Mouse (Mus musculus) forebrain, embryonic 14.5 days (tissue): ENCODE results near the gene Thap2. TPM values are rescaled to one million over a fixed set of nuclear protein-coding genes. Genes with fewer than 3 reads are reported as not detected.

Experiments used
- ATAC-seq: fragments of 200-750 bp; cut with Nextera tagmentation; 2 replicates; pipeline ENCODE4 v1.8.0; 2017; ENCODE audit warnings: mild to moderate bottlenecking, moderate library complexity
- DNase-seq: peaks from one replicate; pipeline ENCODE4 v3.0.0-alpha.2; 2015; ENCODE audit warnings: low spot score
- H3K27ac ChIP-seq: fragments of 300-500 bp; sonication (generic); 2 replicates; pipeline ENCODE4 v1.5.1; 2014; ENCODE audit warnings: low read depth, mild to moderate bottlenecking, control low read depth, low read length, moderate library complexity
- H3K27me3 ChIP-seq: fragments of 300-500 bp; sonication (generic); replicated peaks from 2 replicates; pipeline ENCODE4 v1.6.1; 2014; ENCODE audit warnings: low read length, control low read depth, mixed read lengths; ENCODE audit not compliant: control insufficient read depth, insufficient read depth
- H3K36me3 ChIP-seq: fragments of 300-500 bp; sonication (generic); 2 replicates; pipeline ENCODE4 v1.6.1; 2014; ENCODE audit warnings: low read length, control low read depth; ENCODE audit not compliant: control insufficient read depth, insufficient read depth
- H3K4me1 ChIP-seq: fragments of 300-500 bp; sonication (generic); 2 replicates; pipeline ENCODE4 v1.6.1; 2014; ENCODE audit warnings: antibody characterized with exemption, low read length, control low read depth; ENCODE audit not compliant: control insufficient read depth, insufficient read depth
- H3K4me2 ChIP-seq: fragments of 300-500 bp; sonication (generic); 2 replicates; pipeline ENCODE4 v1.6.1; 2014; ENCODE audit warnings: mild to moderate bottlenecking, control low read depth, low read length
- H3K4me3 ChIP-seq: fragments of 300-500 bp; sonication (generic); 2 replicates; pipeline ENCODE4 v1.5.1; 2014; ENCODE audit warnings: low read depth, low read length, control low read depth
- H3K9ac ChIP-seq: fragments of 300-500 bp; sonication (generic); 2 replicates; pipeline ENCODE4 v1.6.1; 2014; ENCODE audit warnings: mild to moderate bottlenecking, low read length, control low read depth, moderate library complexity
- H3K9me3 ChIP-seq: fragments of 300-500 bp; sonication (generic); replicated peaks from 2 replicates; pipeline ENCODE4 v1.6.1; 2016; ENCODE audit warnings: low read length, control low read depth, mixed read lengths; ENCODE audit not compliant: control insufficient read depth
- WGBS: fragments of 180-500 bp; shearing (Covaris S2); extraction: QIAGEN DNeasy Blood & Tissue Kit; methylation state at CpG from one replicate; pipeline ENCODE4 v1.1.7; 2014; 5-methylcytosine and 5-hydroxymethylcytosine counted together
- polyA plus RNA-seq: library from polyadenylated mRNA; unstranded; fragments of >200 nt; fragmentation: Nextera tagmentation; extraction: Ambion mirVana; gene quantifications from 2 replicates; pipeline ENCODE4 v1.2.1, GENCODE M21; 2014

The Thap2 gene
- polyA plus RNA-seq, 1 experiment from 2014 or later: 17.9 TPM

GRCm38 (mm10) chr10:115346444-115346843 is 37.8 kb downstream of the Thap2 start:
- Histone ChIP-seq H3K27ac (no peak overlapping the region), H3K9me3 (no peaks in the 10 kb centered on the region), H3K9ac (no peak overlapping the region), H3K4me2 (no peak overlapping the region), H3K27me3 (no peaks in the 10 kb centered on the region), H3K4me1 (no peaks in the 10 kb centered on the region), H3K4me3 (no peak overlapping the region), H3K36me3 (peaks cover 28% of the 10 kb centered on the region)
- DNase-seq: no peak
- no peak for ATAC-seq

- H3K4me3 ChIP-seq: no peak overlapping the region
- DNase-seq: no peak
- no peak for ATAC-seq
- no peak overlapping the region for H3K27ac ChIP-seq
- H3K9ac ChIP-seq: no peak overlapping the region
- 84% methylated on average over 4 of the region's 4 CpGs for WGBS
- H3K27me3 ChIP-seq: no peaks in the 10 kb centered on the region
- H3K36me3 ChIP-seq: peaks cover 46% of the 10 kb centered on the region
- H3K4me2 ChIP-seq: no peak overlapping the region
- H3K9me3 ChIP-seq: no peaks in the 10 kb centered on the region
- no peaks in the 10 kb centered on the region for H3K4me1 ChIP-seq
Measured at GRCm38 (mm10) chr10:115342771-115343425, 41.3 kb downstream of the Thap2 start.

- Histone ChIP-seq H3K4me2 (no peak overlapping the region), H3K4me3 (no peak overlapping the region), H3K36me3 (peaks cover 40% of the 10 kb centered on the region), H3K27me3 (no peaks in the 10 kb centered on the region), H3K27ac (no peak overlapping the region), H3K9me3 (no peaks in the 10 kb centered on the region), H3K4me1 (no peaks in the 10 kb centered on the region), H3K9ac (no peak overlapping the region)
- DNase-seq (no peak), ATAC-seq (no peak)
- WGBS: 95% methylated on average over 7 of the region's 7 CpGs
Measured at GRCm38 (mm10) chr10:115339820-115340328, 44.4 kb downstream of the Thap2 start.

- H3K27me3 ChIP-seq: no peaks in the 10 kb centered on the region
- no peaks in the 10 kb centered on the region for H3K4me1 ChIP-seq
- no peak overlapping the region for H3K4me2 ChIP-seq
- no peak for ATAC-seq
- H3K9me3 ChIP-seq: no peaks in the 10 kb centered on the region
- H3K27ac ChIP-seq: no peak overlapping the region
- no peak for DNase-seq
- no peak overlapping the region for H3K9ac ChIP-seq
- 92% methylated on average over 4 of the region's 4 CpGs for WGBS
- peaks cover 23% of the 10 kb centered on the region for H3K36me3 ChIP-seq
- H3K4me3 ChIP-seq: no peak overlapping the region
Measured at GRCm38 (mm10) chr10:115336901-115337300, 47.3 kb downstream of the Thap2 start.

GRCm38 (mm10) chr10:115333528-115333927 is 50.7 kb downstream of the Thap2 start:
- H3K9ac ChIP-seq: no peak overlapping the region
- no peak for ATAC-seq
- H3K4me3 ChIP-seq: no peak overlapping the region
- WGBS: 80% methylated on average over 9 of the region's 9 CpGs
- H3K27ac ChIP-seq: no peak overlapping the region
- H3K36me3 ChIP-seq: 0 out of 2 replicates have a peak, but pooled peaks cover under 1% of the 10 kb centered on the region
- no peaks in the 10 kb centered on the region for H3K27me3 ChIP-seq
- H3K4me1 ChIP-seq: no peaks in the 10 kb centered on the region
- H3K4me2 ChIP-seq: no peak overlapping the region
- DNase-seq: no peak
- H3K9me3 ChIP-seq: no peaks in the 10 kb centered on the region

- Histone ChIP-seq H3K9ac (no peak overlapping the region), H3K36me3 (no peaks in the 10 kb centered on the region), H3K4me3 (no peak overlapping the region), H3K9me3 (no peaks in the 10 kb centered on the region), H3K4me2 (no peak overlapping the region), H3K4me1 (no peaks in the 10 kb centered on the region), H3K27ac (no peak overlapping the region), H3K27me3 (no peaks in the 10 kb centered on the region)
- ATAC-seq: no peak
- DNase-seq: no peak
- 85% methylated on average over 4 of the region's 4 CpGs for WGBS
Measured at GRCm38 (mm10) chr10:115332997-115333396, 51.2 kb downstream of the Thap2 start.

GRCm38 (mm10) chr10:115332420-115332952 is 51.8 kb downstream of the Thap2 start:
- Histone ChIP-seq H3K27me3 (no peaks in the 10 kb centered on the region), H3K36me3 (no peaks in the 10 kb centered on the region), H3K4me3 (no peak overlapping the region), H3K9ac (no peak overlapping the region), H3K4me1 (no peaks in the 10 kb centered on the region), H3K9me3 (no peaks in the 10 kb centered on the region), H3K4me2 (no peak overlapping the region), H3K27ac (no peak overlapping the region)
- no peak for ATAC-seq
- WGBS: 90% methylated on average over 8 of the region's 8 CpGs
- DNase-seq: no peak

- no peaks in the 10 kb centered on the region for H3K4me1 ChIP-seq
- no peaks in the 10 kb centered on the region for H3K9me3 ChIP-seq
- ATAC-seq (no peak), DNase-seq (no peak)
- H3K4me2 ChIP-seq: no peak overlapping the region
- no peak overlapping the region for H3K27ac ChIP-seq
- no peak overlapping the region for H3K4me3 ChIP-seq
- H3K27me3 ChIP-seq: no peaks in the 10 kb centered on the region
- H3K9ac ChIP-seq: no peak overlapping the region
- H3K36me3 ChIP-seq: no peaks in the 10 kb centered on the region
- 77% methylated on average over 3 of the region's 3 CpGs for WGBS
Measured at GRCm38 (mm10) chr10:115329010-115329530, 55.2 kb downstream of the Thap2 start.

- Histone ChIP-seq H3K4me3 (no peak overlapping the region), H3K4me1 (no peaks in the 10 kb centered on the region), H3K9ac (no peak overlapping the region), H3K27me3 (no peaks in the 10 kb centered on the region), H3K27ac (no peak overlapping the region), H3K9me3 (no peaks in the 10 kb centered on the region), H3K36me3 (no peaks in the 10 kb centered on the region), H3K4me2 (no peak overlapping the region)
- 84% methylated on average over 6 of the region's 6 CpGs for WGBS
- ATAC-seq (no peak), DNase-seq (no peak)
Measured at GRCm38 (mm10) chr10:115328514-115328913, 55.7 kb downstream of the Thap2 start.
